Mouse (Mus musculus): Measurements from ENCODE around the gene Irgq. TPM values are rescaled to one million over a fixed set of nuclear protein-coding genes. Genes with fewer than 3 reads are reported as not detected.

The Irgq gene
- polyA plus RNA-seq, 1 experiment from 2014 or later = 3.5 TPM

GRCm38 (mm10) chr7:24528861-24529260 lies 1.6 kb upstream of the Irgq start:
- no peak for TF ChIP-seq EP300 (IDR thresholded peaks at IDR 0.05)
- no peak for TF ChIP-seq CTCF (IDR thresholded peaks at IDR 0.05)
- no peak overlapping the region for H3K27ac ChIP-seq (ENCODE audit: low read length)
- H3K4me3 ChIP-seq (ENCODE audit: low read depth, low read length) = no peak overlapping the region
- no peak for DNase-seq (ENCODE audit: low spot score)
- ATAC-seq = no peak
- no peak overlapping the region for H3K9ac ChIP-seq (replicated peaks; ENCODE audit: low read depth)
- H3K27me3 ChIP-seq (replicated peaks; ENCODE audit: insufficient read depth, low read length) = no peaks in the 10 kb centered on the region
- H3K4me1 ChIP-seq (ENCODE audit: insufficient read depth, low read depth, low read length) = peaks cover 4% of the 10 kb centered on the region; the same call in 1 of the 2 replicates
- H3K9me3 ChIP-seq (ENCODE audit: low read length) = no peaks in the 10 kb centered on the region
- peaks cover 3% of the 10 kb centered on the region; the same call in 1 of the 2 replicates for H3K36me3 ChIP-seq (ENCODE audit: insufficient read depth, low read length)
- 91% methylated on average over 11 of the region's 11 CpGs for WGBS
- H3K4me2 ChIP-seq (replicated peaks; ENCODE audit: low read depth, low read length) = no peak overlapping the region

DNA sequence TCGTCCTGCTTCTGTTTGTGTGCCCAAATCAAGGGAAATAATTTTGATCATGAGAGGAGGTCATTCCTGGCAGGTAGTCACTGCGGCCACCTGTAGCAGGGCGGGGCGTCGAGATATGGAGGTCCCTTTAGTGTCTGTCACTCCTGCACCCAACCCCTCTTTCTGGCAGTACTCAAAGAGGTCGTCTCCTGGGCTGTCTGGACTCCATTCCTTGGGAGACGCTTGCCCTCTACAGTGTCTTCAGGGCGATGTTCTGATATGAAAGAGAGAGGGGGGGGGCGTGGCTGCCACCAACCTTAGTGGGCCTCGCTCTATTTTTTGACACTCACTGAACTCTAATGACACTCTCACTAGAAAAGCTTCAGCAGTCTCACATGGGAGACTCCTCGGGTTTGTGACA lies 909 bp upstream of the Irgq start:
- Histone ChIP-seq H3K27me3 (replicated peaks; ENCODE audit: insufficient read depth, low read length) (no peaks in the 10 kb centered on the region), H3K9me3 (ENCODE audit: low read length) (no peaks in the 10 kb centered on the region), H3K4me1 (ENCODE audit: insufficient read depth, low read depth, low read length) (peaks cover 4% of the 10 kb centered on the region; the same call in 1 of the 2 replicates), H3K4me3 (ENCODE audit: low read depth, low read length) (peak overlapping the region; percentile 61), H3K36me3 (ENCODE audit: insufficient read depth, low read length) (peaks cover 8% of the 10 kb centered on the region; the same call in 1 of the 2 replicates), H3K4me2 (replicated peaks; ENCODE audit: low read depth, low read length) (peak overlapping the region; percentile 63), H3K9ac (replicated peaks; ENCODE audit: low read depth) (peak overlapping the region; percentile 58), H3K27ac (ENCODE audit: low read length) (peak overlapping the region; percentile 81)
- TF ChIP-seq EP300 (IDR thresholded peaks at IDR 0.05) (no peak), CTCF (IDR thresholded peaks at IDR 0.05) (no peak)
- ATAC-seq (no peak), DNase-seq (ENCODE audit: low spot score) (peak; percentile 24)
- WGBS = 59% methylated on average over 11 of the region's 11 CpGs

DNA sequence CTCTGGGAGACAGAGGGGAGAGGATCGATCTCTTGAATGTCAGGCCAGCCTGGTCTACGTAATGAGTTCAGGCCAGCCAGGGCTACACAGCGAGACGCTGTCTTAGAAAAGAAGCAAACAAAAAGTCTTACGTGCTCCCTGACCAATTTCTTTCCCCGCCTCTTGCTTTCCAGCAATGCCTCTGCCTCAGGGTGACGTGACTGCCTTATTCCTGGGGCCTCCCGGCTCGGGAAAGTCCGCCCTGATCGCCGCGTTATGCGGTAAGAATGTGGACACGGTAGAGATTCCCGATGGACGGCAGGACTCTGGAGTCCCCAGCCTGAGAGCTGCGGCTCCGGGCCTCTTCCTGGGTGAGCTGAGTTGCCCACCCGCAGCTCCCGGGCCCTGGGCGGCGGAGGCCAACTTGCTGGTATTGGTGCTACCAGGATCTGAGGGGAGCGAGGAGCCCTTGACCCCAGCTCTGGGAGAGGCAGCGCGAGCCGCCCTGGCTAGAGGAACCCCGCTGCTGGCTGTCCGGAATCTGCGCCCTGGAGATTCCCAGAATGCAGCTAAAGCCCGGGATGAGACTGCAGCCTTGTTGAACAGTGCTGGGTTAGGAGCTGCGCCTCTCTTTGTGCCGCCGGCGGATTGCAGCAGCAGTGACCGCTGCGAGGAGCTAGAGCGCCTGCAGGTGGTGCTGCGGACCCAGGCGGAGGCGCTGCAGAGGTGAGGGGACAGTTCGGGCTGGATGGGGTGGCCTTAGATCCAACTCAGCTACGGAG lies 902 bp downstream of the Irgq start:
- H3K9ac ChIP-seq (replicated peaks; ENCODE audit: low read depth) = peak overlapping the region; percentile 75
- peak; percentile 59 for ATAC-seq
- WGBS = under 1% methylated on average over 42 of the region's 43 CpGs
- H3K27me3 ChIP-seq (replicated peaks; ENCODE audit: insufficient read depth, low read length) = no peaks in the 10 kb centered on the region
- TF ChIP-seq EP300 (IDR thresholded peaks at IDR 0.05) = no peak
- TF ChIP-seq CTCF (IDR thresholded peaks at IDR 0.05) = peak; percentile 92
- peaks cover 4% of the 10 kb centered on the region; the same call in 1 of the 2 replicates for H3K4me1 ChIP-seq (ENCODE audit: insufficient read depth, low read depth, low read length)
- peak overlapping the region; percentile 81 for H3K27ac ChIP-seq (ENCODE audit: low read length)
- peak overlapping the region; percentile 61 for H3K4me3 ChIP-seq (ENCODE audit: low read depth, low read length)
- no peaks in the 10 kb centered on the region for H3K9me3 ChIP-seq (ENCODE audit: low read length)
- DNase-seq (ENCODE audit: low spot score) = peak; percentile 88
- H3K36me3 ChIP-seq (ENCODE audit: insufficient read depth, low read length) = peaks cover 8% of the 10 kb centered on the region; the same call in 1 of the 2 replicates
- peak overlapping the region; percentile 95 for H3K4me2 ChIP-seq (replicated peaks; ENCODE audit: low read depth, low read length)

DNA sequence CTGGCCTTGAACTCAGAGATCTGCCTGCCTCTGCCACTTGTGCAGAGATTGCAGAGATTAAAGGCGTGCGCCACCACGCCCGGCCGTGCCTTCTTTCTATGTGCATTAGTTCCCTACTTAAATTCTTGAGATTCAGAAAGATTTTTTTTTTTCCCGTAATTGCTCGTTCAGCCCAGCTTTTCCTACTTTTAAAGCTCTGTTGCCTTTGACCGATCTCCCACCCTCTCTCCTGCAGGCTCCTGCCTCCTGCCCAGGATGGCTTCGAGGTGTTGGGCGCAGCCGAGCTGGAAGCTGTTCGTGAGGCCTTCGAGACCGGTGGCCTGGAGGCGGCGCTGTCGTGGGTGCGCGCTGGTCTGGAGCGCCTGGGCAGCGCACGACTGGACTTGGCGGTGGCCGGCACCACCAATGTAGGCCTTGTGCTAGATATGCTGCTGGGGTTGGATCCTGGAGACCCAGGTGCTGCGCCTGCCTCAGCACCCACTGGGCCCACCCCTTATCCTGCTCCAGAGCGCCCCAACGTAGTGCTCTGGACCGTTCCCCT lies 2.6 kb downstream of the Irgq start:
- H3K36me3 ChIP-seq (ENCODE audit: insufficient read depth, low read length) = peaks cover 8% of the 10 kb centered on the region; the same call in 1 of the 2 replicates
- DNase-seq (ENCODE audit: low spot score) (no peak), ATAC-seq (no peak)
- H3K27ac ChIP-seq (ENCODE audit: low read length) = no peak overlapping the region
- WGBS = 89% methylated on average over 28 of the region's 28 CpGs
- no peak overlapping the region for H3K4me2 ChIP-seq (replicated peaks; ENCODE audit: low read depth, low read length)
- peaks cover 4% of the 10 kb centered on the region; the same call in 1 of the 2 replicates for H3K4me1 ChIP-seq (ENCODE audit: insufficient read depth, low read depth, low read length)
- H3K9ac ChIP-seq (replicated peaks; ENCODE audit: low read depth) = no peak overlapping the region
- no peak for TF ChIP-seq EP300 (IDR thresholded peaks at IDR 0.05)
- TF ChIP-seq CTCF (IDR thresholded peaks at IDR 0.05) = 0 out of 2 replicates have a peak, but pooled peaks have one; percentile 3
- no peaks in the 10 kb centered on the region for H3K27me3 ChIP-seq (replicated peaks; ENCODE audit: insufficient read depth, low read length)
- no peak overlapping the region for H3K4me3 ChIP-seq (ENCODE audit: low read depth, low read length)
- no peaks in the 10 kb centered on the region for H3K9me3 ChIP-seq (ENCODE audit: low read length)

GRCm38 (mm10) chr7:24533806-24534205 lies 3.3 kb downstream of the Irgq start:
- Histone ChIP-seq H3K9ac (replicated peaks; ENCODE audit: low read depth) (no peak overlapping the region), H3K4me3 (ENCODE audit: low read depth, low read length) (no peak overlapping the region), H3K36me3 (ENCODE audit: insufficient read depth, low read length) (peaks cover 8% of the 10 kb centered on the region; the same call in 1 of the 2 replicates), H3K4me1 (ENCODE audit: insufficient read depth, low read depth, low read length) (peaks cover 4% of the 10 kb centered on the region; the same call in 1 of the 2 replicates), H3K4me2 (replicated peaks; ENCODE audit: low read depth, low read length) (no peak overlapping the region), H3K27me3 (replicated peaks; ENCODE audit: insufficient read depth, low read length) (no peaks in the 10 kb centered on the region), H3K27ac (ENCODE audit: low read length) (no peak overlapping the region), H3K9me3 (ENCODE audit: low read length) (no peaks in the 10 kb centered on the region)
- DNase-seq (ENCODE audit: low spot score) = no peak
- TF ChIP-seq CTCF (IDR thresholded peaks at IDR 0.05) (no peak), EP300 (IDR thresholded peaks at IDR 0.05) (no peak)
- ATAC-seq = no peak
- 65% methylated on average over 41 of the region's 42 CpGs for WGBS

DNA sequence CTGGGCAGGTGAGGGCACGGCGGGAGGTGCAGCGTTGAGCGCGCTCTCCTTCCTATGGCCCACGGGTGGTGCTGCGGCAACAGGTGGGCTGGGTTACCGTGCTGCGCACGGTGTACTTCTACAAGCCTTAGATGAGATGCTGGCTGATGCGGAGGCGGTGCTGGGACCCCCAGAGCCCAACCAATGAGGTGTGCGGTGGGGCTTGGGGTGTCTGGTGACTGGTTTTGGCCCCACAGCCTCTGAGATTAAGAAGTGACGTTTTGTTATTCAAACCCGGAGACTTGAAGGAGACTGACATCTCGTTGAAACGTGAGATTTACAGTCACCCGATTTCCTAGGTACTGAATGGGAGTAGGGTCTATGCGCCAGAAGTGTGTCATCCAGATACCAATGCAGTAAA lies 3.8 kb downstream of the Irgq start:
- TF ChIP-seq EP300 (IDR thresholded peaks at IDR 0.05) (no peak), CTCF (IDR thresholded peaks at IDR 0.05) (no peak)
- Histone ChIP-seq H3K27me3 (replicated peaks; ENCODE audit: insufficient read depth, low read length) (no peaks in the 10 kb centered on the region), H3K36me3 (ENCODE audit: insufficient read depth, low read length) (peaks cover 8% of the 10 kb centered on the region; the same call in 1 of the 2 replicates), H3K4me3 (ENCODE audit: low read depth, low read length) (no peak overlapping the region), H3K4me2 (replicated peaks; ENCODE audit: low read depth, low read length) (no peak overlapping the region), H3K9ac (replicated peaks; ENCODE audit: low read depth) (no peak overlapping the region), H3K4me1 (ENCODE audit: insufficient read depth, low read depth, low read length) (peaks cover 4% of the 10 kb centered on the region; the same call in 1 of the 2 replicates), H3K27ac (ENCODE audit: low read length) (no peak overlapping the region), H3K9me3 (ENCODE audit: low read length) (no peaks in the 10 kb centered on the region)
- WGBS = 56% methylated on average over 14 of the region's 19 CpGs
- no peak for DNase-seq (ENCODE audit: low spot score)
- ATAC-seq = no peak
